Mouse (Mus musculus) monocyte, adult 5-6 weeks (primary cell): Measurements from ENCODE around the gene Rec114. TPM values are rescaled to one million over a fixed set of nuclear protein-coding genes. Genes with fewer than 3 reads are reported as not detected.

ENCODE experiments used
- ATAC-seq: fragments of 153-309, 156-312 bp; replicated peaks from 2 replicates; pipeline ENCODE4 v1.8.0; 2017; ENCODE audit warnings: mild to moderate bottlenecking; ENCODE audit not compliant: low TSS enrichment, insufficient number of reproducible peaks, severe bottlenecking, poor library complexity, low FRiP score
- total RNA-seq: library from RNA; stranded (forward); fragments of 200-1000, 200-491, 200-594 nt; gene quantifications from 3 replicates; pipeline ENCODE4 v1.2.3, GENCODE M21; 2017

Rec114 gene
- total RNA-seq, 1 experiment from 2014 or later: 1.5 TPM

DNA sequence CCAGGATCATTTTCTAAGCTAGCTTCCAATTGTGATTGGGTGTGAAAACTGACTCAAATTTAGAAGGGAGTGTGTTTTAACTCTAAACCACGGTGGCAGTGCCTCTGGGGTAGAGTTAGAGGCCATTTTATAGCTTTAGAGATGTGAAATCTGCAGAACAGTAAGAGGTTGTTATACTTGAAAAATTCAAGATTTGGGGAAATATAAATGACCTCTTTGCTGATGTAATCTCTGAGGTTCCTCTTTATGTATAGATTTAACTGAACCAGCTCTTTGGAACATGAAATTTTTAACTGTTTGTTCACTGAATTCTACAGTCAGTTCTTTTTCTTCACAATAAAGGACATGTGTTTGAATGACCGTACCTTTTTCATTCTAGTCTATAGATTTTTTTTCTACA, 113.3 kb downstream of the Rec114 start:
- peak; percentile 54 for ATAC-seq

GRCm38 (mm10) chr9:58627197-58627596, 116.6 kb downstream of the Rec114 start:
- ATAC-seq: peak; percentile 96

DNA sequence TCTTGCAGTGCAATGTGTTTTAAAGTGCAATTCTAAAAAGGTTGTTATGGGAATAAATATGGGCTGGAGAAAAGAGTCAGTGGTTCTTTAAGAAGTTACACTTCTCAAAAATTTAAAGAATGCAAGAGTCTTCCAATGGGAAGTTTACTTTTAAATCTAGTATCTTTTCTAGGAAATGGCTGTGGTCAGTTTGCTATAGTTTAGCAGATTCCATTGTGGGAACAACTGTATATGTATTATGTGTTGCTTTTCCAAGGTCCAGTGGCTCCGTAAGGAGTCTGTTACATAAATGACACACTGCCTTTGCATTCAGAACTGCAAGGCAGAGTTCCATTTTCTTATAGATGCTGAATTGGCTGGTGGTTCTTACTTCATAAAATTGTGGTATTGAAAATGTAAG, 120.8 kb downstream of the Rec114 start:
- no peak for ATAC-seq

DNA sequence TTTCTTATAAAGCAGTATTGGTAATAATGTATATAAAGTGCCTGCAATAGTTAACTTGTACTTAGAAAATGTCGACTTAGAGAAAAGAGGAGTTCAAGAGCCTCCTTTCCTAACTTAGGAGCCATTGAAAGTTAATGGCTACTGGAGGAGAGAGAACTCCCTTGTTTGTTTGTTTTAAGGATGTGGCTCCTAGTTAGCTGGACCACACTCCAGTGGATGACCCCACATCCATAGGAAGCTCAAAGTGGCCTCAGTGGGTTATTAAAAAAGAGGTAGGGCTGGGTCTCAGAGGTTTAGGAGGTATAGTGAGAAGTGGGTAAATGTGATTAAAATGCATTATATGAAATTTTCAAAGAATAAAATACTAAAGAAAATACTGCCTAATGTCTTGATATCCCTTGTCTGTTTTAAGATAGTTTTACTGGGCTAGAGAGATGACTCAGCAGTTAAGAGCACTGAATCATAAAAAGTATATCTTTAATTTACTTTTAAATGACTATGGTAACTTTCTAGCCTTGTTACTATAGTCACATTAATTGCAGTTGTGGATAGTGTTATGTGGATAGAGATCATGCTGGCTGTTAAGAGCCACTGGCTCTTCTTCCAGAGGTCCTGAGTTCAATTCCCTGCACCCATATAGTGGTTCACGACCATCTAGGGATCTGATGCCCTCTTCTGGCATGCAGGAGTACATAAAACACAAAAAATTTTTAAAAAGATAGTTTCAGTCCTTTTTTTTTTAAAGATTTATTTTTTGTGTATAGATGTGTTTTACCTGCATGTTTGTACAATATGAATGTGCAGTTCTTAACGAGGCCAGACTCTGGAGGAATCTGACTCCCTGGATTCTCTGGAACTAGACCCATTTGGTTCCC, 128.5 kb downstream of the Rec114 start:
- ATAC-seq: no peak

DNA sequence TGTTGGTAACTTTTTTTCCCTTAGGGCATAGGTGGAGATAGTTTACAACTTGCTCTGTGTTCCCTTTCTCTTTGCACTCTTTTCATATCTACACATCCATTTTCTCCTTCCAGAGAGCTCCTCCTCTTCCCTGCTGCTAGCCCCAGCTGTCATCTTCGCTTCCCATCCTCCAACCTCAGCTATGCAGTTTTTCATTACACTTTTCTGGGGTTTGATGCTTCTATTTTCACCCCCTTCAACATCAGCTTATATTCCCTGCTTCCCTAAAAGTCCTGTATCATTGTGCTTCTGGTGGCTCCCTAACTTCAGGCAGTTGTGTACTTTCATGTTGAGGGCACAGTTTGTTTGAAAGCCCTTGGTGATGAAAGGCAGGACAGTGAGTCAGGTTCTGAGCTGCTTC, 130.0 kb downstream of the Rec114 start:
- no peak for ATAC-seq

Other genes starting within 250 kb of the Rec114 start
- gene Cd276, start 188.5 kb downstream of the Rec114 start, total RNA-seq: 0.29 to 7.2 TPM (median 0.53 TPM) in 3 replicates
- 321 to 443 TPM (median 357 TPM) in 3 replicates for gene Nptn, start 161.7 kb downstream of the Rec114 start, total RNA-seq
- gene Hcn4, start 79.4 kb upstream of the Rec114 start, total RNA-seq: not detected in 3 replicates